Mouse (Mus musculus): ENCODE measurements around the gene Necap1. TPM values are rescaled to one million over a fixed set of nuclear protein-coding genes. Genes with fewer than 3 reads are reported as not detected.

Necap1 gene
- 44.7 TPM for total RNA-seq (2023)

GRCm38 (mm10) chr6:122873871-122874719 is at the start of gene Necap1:
Gene Necap1, plus strand, starts transcription at chr6:122874474.

DNA sequence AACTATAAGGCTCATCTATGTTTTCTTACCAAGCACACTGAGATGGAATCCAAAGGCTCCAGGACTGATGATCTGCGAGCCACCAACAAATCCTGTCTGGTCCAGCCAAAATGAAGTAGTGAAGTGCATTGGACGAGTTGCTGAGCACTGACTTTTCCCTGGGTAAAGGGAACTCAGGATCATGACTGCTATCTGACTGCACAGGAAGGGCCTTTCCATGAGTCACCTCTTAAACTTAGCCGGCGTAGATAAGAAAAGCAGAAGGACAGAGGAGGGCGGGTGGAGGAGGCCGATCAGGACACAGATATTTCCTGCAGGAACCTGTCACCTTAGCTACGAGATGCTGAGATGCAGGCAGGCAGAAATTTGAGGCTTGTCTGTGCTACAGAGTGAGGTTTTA is 18.3 kb upstream of the Necap1 start, which contains the start of gene C3ar1:
TSS of gene C3ar1 (minus strand) at position 207 of the 400 bp plus-strand sequence.

DNA sequence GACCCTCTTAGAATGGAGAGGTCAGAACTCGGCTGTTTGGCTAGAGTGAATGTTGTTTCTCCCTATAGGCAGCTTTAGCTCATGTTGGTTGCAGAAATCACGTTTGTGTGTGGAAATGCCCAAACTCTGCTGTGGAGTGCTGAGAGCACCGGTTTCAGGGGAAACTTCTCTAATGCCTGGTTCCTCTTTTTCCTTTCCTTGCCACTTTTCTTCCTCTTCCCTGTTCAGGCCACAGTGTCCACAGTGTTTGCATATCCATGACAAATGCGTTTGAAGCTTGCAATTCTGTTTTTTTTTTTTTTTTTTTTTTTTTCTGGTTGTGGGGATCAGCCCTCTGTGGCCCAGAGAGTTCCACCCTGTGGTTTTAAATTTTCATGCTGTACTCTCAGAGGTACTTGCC is 47.2 kb downstream of the Necap1 start, which contains the start of gene Clec4a1:
TSS of gene Clec4a1 (plus strand) at position 398 of the 400 bp plus-strand sequence.

Other genes starting within 250 kb of the Necap1 start
- gene Dppa3, start 248.1 kb upstream of the Necap1 start, total RNA-seq (2023) = not detected
- not detected for gene Nanog, start 167.0 kb upstream of the Necap1 start, total RNA-seq (2023)
- gene Slc2a3, start 72.8 kb upstream of the Necap1 start, total RNA-seq (2023) = 35.2 TPM
- 32.0 TPM for gene Foxj2, start 54.6 kb upstream of the Necap1 start, total RNA-seq (2023)
- gene C3ar1, start 18.3 kb upstream of the Necap1 start, total RNA-seq (2023) = not detected
- gene Clec4a1, start 47.4 kb downstream of the Necap1 start, total RNA-seq (2023) = 2.5 TPM
- gene Clec4a3, start 78.0 kb downstream of the Necap1 start, total RNA-seq (2023) = 1.7 TPM
- 1.0 TPM for gene Clec4a4, start 115.9 kb downstream of the Necap1 start, total RNA-seq (2023)
- gene Clec4b1, start 175.5 kb downstream of the Necap1 start, total RNA-seq (2023) = not detected
- gene Clec4a2, start 232.0 kb downstream of the Necap1 start, total RNA-seq (2023) = 1.5 TPM

Data from CD8-positive naive resting alpha-beta T cell, adult 57 days (primary cell).